Mouse (Mus musculus) v-Abl transformed pro-B cells (cell line): ENCODE results near the gene Nfkbia.

Source experiments
- in situ Hi-C, 2 experiments: fragments of 400-800 bp; cut with MboI; formaldehyde crosslinking; loops; one replicate each; pipeline ENCODE4 v1.15.1; 2025; ENCODE audit not compliant: unreplicated experiment in 2 of 2

Gene Nfkbia

DNA sequence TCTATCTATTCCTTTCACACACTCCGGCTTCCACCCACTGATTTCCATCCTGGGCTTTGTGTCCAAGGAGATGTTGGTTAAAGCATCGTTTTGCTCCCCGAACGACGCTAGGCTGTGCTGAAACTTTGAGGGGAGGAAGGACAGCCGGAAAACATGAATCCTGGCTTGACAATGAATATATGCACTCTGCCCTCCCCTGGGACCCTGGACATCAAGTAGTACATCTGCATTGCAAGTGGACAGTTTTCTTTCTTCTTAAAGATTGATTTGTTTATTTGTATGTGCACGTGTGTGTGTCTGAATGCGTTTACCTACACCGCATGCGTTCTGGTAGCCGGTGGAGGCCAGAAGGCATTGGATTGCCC is 45.1 kb downstream of the Nfkbia start:
- in situ Hi-C loops = no loop called here

DNA sequence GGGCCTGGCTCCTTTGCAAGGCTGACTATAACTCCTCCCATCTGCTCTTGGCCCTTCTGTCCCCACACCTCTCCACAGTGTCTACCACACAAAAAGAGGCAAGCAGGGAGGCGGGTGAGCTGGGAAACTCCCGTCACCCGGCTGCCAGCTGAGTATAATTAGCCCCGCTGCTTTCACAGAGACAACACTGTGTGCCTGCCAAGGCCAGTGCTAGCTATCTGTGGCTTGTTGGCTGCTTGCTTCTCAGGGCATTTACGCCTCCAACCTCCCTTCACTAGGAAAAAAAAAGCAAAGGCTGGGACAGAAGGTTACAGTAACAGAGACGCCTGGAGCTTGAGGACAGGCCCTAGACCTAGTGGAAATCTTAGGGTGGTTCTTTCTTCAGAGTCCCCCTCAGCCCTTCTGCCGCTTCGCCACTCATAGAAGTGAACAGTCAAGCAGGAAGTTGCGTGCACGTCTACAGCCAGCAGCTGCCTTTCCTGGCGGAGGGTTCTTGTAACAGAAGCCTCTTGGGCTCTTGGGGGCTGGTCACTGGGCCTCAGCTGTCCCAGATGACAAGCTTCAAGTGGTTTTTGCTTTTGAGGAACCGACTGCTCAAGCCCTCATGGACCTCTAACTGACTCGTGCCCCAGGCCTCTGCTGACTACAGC is 45.6 kb downstream of the Nfkbia start:
- in situ Hi-C loops = no loop called here

DNA sequence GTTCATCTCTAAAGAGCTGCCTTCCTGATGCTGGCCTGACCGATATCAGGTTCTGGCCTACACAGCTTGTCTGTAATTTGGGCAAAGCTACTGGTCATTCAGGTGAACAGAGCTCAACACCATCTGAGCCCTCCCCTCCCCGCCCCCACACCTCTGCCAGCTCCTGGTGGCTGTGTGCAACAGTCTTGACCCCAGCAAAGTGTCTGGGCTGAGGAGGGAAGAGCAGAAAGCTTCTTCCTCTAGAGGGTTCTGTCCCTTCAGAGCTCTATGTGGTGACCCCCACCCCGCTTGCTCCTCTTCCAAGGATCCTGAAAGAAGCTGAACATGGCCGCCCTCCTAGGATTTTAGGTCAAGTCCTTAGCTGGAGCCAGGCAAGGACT is 46.1 kb downstream of the Nfkbia start:
- in situ Hi-C loops = no loop called here

- in situ Hi-C loops = no loop called here
Observed at GRCm38 (mm10) chr12:55445583-55445982, 46.9 kb downstream of the Nfkbia start.

DNA sequence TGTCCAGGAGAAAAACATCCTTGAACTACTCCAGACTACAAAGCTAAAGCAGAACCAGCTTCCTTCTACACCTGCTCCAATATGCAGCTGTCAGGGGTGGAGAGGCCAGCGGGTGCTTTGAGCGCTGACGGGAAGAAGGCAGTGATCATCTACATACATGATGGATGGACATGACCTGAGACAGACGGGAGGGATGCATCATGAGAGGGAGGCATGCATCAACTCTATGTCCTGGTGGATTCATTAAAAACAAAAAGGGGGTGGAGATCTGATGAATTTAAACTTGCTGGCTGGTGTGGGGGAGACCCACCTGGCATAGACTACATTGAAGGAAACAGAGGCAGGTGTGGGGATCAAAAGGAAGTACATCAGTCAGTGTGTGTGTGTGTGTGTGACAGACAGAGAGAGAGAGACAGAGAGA is 48.4 kb downstream of the Nfkbia start:
- in situ Hi-C loops = no loop called here

- in situ Hi-C loops = no loop called here
Observed at GRCm38 (mm10) chr12:55442861-55443850, 49.3 kb downstream of the Nfkbia start.

DNA sequence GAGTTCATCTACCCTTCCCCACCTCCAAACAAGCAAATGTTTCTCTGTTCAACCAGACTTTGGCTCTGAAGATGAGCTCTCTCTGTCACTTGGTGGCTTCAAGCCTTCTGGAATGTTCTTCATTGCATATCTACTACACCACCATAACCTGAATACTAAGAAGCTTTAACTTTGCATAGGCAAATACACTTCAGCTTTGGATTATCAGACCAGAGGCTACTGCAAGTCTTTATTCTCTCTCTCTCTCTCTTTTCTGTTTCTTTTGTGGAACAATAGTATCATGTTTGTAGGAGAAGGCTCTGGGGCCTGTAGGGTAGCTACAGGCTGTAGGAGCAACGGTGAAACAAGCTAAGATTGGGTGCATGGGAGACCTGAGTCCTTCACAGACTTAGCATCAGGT is 50.2 kb downstream of the Nfkbia start:
- in situ Hi-C loops = no loop called here

DNA sequence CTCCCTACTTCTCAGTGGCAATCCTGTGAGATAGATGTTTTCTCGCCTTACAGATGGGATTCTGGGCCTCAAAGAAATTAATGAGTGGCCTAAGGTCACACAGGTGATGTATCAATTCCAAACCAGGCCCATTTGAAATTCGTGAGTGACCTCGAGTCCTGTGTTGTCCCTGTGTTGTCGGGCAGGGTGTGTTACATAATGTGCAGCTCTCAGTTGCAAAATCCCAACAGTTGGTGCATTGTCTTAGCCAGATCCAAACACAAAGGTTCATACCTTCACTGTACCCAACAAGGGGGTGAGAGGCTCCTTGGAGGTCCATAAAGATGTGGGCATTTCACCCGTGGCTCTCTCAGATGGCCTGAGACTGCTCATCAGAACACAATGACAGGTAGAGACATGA is 52.0 kb downstream of the Nfkbia start:
- in situ Hi-C loops = no loop called here
